Mouse (Mus musculus): ENCODE results near the gene Mapt.

Gene Mapt

DNA sequence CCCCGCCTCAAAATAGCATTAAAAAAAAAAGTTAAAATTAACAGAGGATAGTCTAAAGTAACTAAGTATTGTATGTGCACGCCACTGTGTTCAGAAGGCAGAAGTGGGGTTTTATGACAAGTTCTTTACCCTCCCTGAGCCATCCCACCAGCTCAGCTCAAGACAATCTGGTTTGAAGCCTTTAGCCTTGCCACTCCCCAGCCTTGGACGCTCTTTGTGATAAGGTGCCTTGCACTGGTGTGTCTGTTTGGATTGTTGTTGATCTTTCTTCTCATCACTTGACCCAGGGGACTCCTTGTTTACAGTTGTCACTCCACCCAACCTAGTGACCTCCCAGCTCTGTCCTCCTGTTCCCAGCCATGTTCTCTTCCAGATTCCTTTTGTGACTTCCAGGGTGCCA, 86.4 kb downstream of the Mapt start:
- DNase-seq: no peak

DNA sequence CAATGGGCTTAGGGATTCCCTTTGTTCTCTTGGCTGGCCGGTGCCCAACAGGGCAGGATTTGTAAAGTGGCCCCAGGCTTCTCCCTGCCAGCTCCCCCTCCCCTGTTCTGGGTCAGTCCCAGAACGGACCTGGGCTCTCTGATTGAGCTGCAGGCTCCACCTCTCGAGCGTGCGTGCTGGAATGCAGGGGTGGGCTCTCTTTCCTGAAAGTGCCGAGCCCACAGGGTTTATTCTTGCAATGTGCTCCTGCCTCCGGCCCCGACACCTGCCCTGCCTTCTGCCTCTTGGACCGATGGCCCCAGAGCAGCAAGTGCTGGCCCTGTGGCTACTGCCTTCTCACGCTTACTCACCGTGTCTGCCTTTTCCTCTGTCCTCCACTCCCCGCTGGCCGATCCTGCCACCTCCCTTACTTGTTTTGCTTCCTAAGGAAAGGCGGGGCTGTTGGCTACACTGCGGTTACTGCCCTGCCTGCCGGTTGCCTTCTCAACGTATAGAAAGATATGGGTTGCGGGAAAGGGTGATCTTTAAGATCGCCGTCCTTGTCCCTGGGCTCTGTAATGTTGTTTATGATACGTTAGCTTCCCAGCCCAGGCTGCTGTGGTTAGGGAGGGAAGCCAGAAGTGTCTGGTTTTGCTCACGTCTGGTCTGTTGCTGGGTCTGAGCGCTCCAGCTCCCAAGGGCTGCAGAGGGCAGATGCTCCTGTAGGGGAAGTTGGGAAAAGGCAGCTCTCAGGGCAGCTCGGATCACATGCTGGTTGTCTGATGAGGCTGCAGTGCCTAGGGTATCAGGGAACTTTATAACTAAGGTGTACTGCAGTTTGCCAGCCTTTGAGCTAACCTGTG, 88.0 kb downstream of the Mapt start:
- peak; percentile 52 for DNase-seq

DNA sequence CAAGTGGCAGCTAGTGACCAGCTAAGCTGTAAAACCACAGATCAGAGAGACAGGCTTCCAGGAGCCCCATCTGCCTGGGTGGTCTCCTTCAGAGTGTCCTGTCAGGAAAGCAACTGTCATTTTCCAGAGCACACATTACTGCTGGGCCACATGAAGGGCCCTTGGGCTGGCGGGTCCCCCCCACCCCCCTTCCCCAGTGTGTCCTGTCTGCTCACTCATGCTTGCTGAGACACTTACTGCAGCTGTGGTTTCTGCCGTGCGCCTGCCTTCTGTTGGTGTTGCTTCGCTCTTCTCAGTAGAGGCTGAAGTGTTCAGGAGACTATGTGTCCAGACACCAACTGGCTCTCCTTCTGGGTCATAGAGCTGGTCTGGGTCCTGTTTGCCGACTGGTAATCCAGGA, 89.3 kb downstream of the Mapt start:
- no peak for DNase-seq

DNA sequence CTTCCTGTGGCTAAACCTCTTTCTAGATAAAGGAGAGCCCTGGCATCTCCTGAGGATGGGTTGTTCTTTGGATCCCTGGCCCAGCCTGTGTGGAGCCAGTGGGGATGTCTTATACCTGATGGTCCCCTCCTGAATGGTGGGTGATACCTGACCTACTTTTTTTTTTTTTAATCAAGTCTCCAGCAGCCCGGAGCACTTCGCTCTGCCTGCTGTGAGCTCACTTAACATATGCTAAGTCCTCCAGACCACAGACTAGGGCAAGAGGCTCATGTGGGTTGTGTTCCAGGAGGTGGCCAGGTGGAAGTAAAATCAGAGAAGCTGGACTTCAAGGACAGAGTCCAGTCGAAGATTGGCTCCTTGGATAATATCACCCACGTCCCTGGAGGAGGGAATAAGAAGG, 91.0 kb downstream of the Mapt start:
- no peak for DNase-seq

DNA sequence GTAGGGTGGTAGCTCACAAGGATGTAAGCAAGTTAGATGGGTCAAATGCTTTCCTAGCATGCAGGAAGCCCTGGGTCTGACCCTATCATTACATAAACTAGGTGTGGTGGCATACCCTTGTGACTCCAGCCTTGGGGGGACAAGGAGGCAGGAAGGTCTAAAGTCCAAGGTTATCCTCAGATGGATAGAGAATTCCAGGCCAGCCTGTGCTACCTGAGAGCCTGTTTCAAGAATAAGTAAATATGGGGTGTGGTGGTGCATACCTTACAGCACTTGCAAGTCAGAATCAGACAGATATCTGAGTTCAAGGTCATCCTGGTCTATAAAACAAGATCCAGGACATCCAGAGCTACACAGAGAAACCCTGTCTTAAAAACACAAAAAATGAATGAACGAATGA, 96.3 kb downstream of the Mapt start:
- no peak for DNase-seq

DNA sequence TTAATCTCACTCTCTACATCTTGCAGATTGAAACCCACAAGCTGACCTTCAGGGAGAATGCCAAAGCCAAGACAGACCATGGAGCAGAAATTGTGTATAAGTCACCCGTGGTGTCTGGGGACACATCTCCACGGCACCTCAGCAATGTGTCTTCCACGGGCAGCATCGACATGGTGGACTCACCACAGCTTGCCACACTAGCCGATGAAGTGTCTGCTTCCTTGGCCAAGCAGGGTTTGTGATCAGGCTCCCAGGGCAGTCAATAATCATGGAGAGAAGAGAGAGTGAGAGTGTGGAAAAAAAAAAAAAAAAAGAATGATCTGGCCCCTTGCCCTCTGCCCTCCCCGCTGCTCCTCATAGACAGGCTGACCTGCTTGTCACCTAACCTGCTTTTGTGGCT, 96.8 kb downstream of the Mapt start:
- no peak for DNase-seq

DNA sequence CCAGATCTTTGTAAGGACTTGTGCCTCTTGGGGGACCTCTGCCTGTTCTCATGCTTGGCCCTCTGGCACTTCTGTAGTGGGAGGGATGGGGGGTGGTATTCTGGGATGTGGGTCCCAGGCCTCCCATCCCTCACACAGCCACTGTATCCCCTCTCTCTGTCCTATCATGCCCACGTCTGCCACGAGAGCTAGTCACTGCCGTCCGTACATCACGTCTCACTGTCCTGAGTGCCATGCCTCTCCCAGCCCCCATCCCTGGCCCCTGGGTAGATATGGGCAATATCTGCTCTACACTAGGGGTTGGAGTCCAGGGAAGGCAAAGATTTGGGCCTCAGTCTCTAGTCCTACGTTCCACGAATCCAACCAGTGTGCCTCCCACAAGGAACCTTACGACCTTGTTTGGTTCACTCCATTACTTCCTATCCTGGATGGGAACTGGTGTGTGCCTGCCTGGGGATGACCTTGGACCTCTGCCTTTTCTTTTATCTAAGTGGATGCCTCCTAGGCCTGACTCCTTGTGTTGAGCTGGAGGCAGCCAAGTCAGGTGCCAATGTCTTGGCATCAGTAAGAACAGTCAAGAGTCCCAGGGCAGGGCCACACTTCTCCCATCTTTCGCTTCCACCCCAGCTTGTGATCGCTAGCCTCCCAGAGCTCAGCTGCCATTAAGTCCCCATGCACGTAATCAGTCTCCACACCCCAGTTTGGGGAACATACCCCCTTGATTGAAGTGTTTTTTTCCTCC, 98.2 kb downstream of the Mapt start:
- DNase-seq: no peak

DNA sequence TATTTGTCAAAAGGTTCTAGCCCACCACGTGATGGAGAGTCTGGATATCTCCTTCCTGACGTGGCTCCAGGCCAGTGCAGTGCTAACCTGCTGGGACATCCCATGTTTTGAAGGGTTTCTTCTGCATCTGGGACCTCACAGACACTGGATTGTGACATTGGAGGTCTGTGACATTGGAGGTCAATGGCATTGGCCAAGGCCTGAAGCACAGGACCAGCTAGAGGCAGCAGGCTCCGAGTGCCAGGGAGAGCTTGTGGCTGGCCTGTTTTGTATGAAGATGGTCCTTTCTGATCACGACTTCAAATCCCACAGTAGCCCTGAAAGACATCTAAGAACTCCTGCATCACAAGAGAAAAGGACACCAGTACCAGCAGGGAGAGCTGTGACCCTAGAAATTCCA, 99.0 kb downstream of the Mapt start:
- no peak for DNase-seq

DNA sequence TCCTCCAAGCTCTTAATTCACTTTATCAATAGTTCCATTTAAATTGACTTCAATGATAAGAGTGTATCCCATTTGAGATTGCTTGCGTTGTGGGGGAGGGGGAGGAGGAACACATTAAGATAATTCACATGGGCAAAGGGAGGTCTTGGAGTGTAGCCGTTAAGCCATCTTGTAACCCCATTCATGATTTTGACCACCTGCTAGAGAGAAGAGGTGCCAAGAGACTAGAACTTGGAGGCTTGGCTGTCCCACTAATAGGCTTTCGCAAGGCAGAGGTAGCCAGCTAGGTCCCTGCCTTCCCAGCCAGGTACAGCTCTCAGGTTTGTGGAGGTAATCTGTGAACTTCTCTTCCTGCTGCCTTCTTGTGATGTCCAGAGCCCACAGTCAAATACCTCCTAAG, 100.0 kb downstream of the Mapt start:
- DNase-seq: no peak

DNA sequence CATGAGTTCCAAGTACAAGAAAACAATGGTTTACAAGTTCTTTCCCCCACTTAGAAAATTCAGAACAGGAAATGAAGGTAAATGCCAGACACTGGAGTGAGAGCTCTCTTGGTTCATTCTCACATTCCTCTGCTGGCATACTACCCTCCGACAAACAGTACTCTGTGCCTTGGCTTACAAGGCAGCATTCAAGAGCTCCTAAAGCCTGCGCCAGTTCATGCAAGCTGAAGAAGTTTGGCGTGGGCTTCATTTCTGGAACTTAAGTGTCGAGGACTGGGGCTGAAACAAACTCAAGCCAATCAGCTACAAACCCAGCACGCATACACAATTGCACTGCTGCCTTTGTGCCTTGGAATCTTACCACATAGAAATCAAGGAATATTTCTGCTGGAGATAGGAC, 100.9 kb downstream of the Mapt start:
- no peak for DNase-seq

DNA sequence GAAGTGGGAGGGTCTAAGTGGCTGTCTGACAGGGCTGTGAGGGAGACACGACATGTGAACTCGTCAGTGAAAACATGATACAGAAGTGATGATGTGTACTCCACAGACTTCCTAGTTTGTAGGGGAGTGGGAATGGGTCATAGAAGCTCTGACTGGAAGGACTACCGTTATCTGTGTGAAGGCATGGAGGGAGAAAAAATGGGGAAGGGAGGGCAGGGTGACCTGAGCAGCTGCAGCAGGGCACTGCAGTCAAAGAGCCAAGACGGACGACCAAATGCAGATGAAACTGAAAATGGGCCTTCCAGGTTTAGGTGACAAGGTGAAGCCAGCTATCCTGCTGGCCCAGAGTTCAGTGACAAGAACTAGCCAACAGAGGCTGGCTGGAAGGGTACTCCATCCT, 102.9 kb downstream of the Mapt start:
- no peak for DNase-seq

DNA sequence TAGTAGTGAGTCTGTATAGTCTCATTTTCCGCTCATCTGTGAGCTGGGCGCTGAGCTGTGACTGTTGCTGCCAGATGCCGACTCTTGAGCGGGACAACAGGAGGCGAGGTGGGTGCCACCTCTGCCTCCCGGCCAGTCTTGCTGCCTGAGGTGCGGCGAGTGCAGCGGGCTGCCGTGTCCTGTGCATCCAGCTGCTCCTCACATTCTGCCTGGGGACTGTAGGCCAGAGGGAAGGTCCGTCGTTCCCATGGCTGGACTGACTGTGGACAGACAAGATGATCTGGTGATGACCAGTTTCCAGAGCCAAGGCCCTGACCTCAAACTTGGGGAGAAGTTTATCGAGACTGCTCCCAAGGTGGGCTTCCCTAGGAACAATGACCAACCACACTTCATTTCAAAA, 103.8 kb downstream of the Mapt start:
- DNase-seq: no peak

DNA sequence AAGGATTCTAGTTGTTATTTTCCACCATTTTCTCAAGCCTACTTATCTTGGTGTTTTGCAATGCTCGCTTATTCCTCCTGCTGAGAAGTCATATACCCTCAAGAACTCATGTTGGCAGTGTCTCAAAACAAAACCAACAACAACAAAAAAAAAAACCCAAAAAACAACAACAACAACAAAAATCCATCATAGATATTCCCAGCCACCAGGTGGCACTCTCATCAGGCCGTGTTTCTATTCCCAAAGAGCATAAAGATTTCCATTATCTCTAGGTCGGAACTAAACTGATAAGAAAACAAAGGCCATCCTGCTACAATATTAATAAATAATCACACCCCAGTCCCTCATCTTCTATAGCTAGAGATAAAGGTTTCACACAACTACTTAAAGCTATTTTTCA, 115.7 kb downstream of the Mapt start:
- DNase-seq: peak; percentile 38

DNA sequence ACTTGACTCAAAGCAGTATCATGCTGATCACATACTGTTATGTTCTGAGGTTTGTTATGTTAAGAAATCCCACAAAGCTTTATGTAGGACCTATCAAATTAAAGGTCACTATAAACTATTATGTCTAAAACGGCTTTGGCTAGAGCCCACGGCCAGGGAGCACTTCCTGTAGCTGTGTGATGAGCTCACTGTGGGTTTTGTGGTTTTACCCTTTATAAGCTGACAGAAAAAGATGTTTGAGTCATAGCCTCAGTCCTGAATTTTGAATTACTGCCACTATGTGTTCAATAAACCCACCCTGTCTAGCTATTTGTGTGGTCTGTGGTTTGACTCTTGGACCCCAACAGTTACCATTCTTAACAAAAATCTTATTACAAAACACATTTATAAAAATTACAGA, 130.6 kb downstream of the Mapt start:
- DNase-seq: no peak

DNA sequence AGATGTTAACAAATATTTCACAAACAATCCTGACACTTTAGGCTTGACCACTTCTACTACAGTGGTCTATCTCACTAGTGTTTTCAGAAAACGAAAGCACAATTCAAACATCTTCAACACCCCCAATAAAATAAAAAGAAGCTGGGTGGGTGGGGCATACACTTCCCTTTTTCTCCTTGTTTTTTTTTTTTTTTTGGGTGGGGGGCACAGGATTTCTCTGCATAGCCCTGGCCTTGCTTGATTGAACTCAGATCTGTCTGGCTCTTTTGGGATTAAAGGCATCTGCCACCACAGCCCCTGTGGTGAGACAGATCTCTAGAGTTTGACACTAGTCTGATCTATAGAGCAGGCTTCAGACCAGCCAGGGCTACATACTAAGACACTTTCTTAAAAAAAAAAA, 131.5 kb downstream of the Mapt start:
- no peak for DNase-seq

DNA sequence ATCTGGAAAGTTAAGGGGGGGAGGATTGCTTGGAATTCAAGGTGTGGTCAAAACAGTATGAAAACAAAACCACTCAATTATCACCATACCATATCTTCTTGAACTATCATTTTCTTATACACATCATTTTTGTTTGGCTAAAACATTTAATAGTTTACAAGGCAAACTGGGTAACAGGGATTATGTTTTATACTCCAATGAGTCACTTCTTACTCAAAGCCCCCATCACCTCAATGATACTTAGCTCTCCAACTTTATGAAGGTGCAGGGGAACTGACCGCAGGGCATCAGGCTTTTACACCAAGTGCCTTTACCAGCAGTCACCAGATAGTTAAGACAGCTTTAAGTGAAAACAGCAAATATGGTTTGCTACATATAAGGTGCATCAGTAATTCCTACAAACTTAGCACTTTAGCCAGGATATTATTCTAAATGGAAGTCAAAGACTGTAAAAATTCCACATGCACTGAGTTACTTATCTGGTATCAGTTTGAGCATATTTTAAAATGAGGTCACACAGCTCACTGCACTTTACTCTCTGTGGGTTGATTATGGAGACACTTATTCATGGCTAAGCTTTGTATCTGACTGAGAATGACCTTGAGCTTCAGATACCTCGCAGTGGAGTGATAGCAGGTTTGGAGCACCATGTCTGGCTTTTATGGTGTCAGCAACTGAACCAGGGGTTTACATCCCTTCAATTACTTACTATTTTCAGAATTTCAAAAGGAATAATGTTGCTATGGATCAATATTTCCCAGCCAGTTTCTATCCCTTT, 132.8 kb downstream of the Mapt start:
- DNase-seq: no peak

DNA sequence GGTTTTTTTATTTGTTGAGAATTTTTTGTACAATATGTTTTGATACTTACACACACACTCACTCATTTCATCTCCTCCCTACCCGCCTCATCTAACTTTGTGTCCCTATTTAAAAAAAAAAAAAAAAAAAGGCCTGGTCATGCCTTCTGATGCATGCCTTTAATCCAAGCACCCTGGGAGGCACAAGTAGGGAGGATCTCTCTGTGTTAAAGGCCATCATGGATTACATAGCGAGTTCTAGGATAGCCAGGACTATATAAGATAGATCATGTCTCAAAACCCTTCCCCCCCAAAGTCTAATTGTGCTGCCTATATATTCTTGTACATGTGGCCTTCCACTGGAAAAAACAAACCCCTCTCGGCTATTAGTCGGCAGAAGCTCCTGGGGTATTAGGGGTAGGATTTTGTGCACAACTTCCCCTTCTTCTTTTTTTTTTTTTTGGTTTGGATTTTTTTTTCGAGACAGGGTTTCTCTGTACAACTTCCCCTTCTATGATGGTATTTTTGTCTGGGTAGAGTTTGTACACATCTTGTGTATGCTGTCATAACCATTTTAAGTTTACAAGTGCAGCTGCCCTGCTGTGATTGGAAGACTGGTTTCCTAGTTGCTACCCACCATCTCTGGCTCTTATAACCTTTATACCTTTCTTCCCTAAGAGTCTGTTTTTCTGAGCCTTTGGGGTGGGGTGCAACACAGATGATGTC, 136.4 kb downstream of the Mapt start:
- no peak for DNase-seq

DNA sequence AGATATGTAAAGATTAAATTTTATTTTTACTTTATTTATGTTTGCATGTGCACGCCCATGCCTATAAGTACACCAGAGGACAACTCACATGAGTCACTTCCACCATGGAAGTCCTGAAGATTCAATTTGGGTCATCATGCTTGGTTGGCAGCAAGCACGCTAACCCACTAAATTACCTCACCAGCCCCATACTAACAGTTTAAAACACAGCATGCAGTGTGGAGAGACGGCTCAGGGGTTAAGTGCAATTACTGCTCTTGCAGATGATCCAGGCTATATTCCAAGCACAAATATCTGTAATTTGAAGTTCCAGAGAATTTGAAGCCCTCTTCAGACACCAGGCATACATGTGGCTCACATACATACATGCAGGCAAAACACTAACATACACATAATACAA, 145.1 kb downstream of the Mapt start:
- DNase-seq: no peak

DNA sequence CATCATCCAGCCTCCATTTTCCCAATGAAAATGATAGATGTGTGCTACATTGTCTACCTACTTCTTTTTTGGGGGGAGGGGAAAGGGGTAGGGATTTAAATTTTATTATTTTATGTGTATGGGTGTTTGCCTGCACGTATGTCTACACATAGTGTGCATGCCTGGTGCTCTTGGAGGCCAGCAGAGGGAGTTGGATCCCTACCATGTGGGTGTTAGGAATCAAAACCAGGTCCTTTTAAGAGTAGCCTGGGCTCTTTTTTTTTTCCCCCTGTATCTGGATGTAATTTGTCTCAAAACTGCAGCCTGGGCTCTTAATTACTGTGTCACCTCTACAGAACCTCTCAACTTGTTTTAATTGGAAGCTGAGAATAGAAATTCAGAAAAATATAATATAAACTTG, 148.4 kb downstream of the Mapt start:
- no peak for DNase-seq
